Mouse (Mus musculus) ES-E14 (cell line): ENCODE measurements at regions not wholly inside any gene's neighbourhood (a gene's known extent, or its start where the extent isn't known, plus 50 kb on each side); places are given as distances from the start of the nearest gene placed in this dataset.

Experiments used
- DNase-seq: peaks from one replicate; pipeline ENCODE4 v3.0.0-alpha.2; 2013; ENCODE audit warnings: low read depth, low spot score
- H3K27ac ChIP-seq: 2 replicates; pipeline ENCODE4 v1.5.1; 2012; ENCODE audit warnings: low read depth, mild to moderate bottlenecking, low read length, moderate library complexity, mixed read lengths; ENCODE audit not compliant: poor library complexity, insufficient read depth, severe bottlenecking
- H3K36me3 ChIP-seq: 2 replicates; pipeline ENCODE4 v1.6.1; 2012; ENCODE audit warnings: mild to moderate bottlenecking, low read length, moderate library complexity, mixed read lengths; ENCODE audit not compliant: control insufficient read depth, poor library complexity, insufficient read depth, severe bottlenecking
- H3K4me1 ChIP-seq, 2 experiments: fragments of 150-350 bp in 1 of 2; sonication (generic) in 1 of 2; 2 replicates each; pipeline ENCODE4 v1.6.1; 2012; ENCODE audit warnings: low read length in 2 of 2, mild to moderate bottlenecking in 1 of 2, mixed read lengths in 1 of 2; ENCODE audit not compliant: control insufficient read depth in 2 of 2, insufficient read depth in 2 of 2, poor library complexity in 1 of 2
- H3K4me3 ChIP-seq, 2 experiments: fragments of 150-350 bp in 1 of 2; sonication (generic) in 1 of 2; 2 replicates each; pipeline ENCODE4 v1.5.1; 2012; ENCODE audit warnings: low read length in 2 of 2, low read depth in 1 of 2, mild to moderate bottlenecking in 1 of 2, mixed read lengths in 1 of 2; ENCODE audit not compliant: insufficient read depth in 1 of 2, poor library complexity in 1 of 2, severe bottlenecking in 1 of 2
- H3K9ac ChIP-seq: 2 replicates; pipeline ENCODE4 v1.6.1; 2012; ENCODE audit warnings: low read depth, mild to moderate bottlenecking, low read length, mixed read lengths; ENCODE audit not compliant: poor library complexity, insufficient read depth, severe bottlenecking
- H3K9me3 ChIP-seq: fragments of 150-350 bp; sonication (generic); 2 replicates; pipeline ENCODE4 v1.6.1; 2012; ENCODE audit warnings: low read depth, mild to moderate bottlenecking, low read length; ENCODE audit not compliant: control insufficient read depth, insufficient read depth
- CHD2 ChIP-seq: IDR thresholded peaks from 2 replicates; pipeline ENCODE4 v1.6.1; 2014; ENCODE audit warnings: mild to moderate bottlenecking, low read depth, low read length, inconsistent platforms
- HCFC1 ChIP-seq: IDR thresholded peaks from 2 replicates; pipeline ENCODE4 v1.6.1; 2012; ENCODE audit warnings: low read length, inconsistent platforms, borderline replicate concordance; ENCODE audit not compliant: insufficient read depth
- MAFK ChIP-seq: IDR thresholded peaks from 2 replicates; pipeline ENCODE4 v1.6.1; 2014; ENCODE audit warnings: mild to moderate bottlenecking, low read depth, low read length, inconsistent platforms; ENCODE audit not compliant: insufficient read depth
- ZC3H11A ChIP-seq: IDR thresholded peaks from 2 replicates; pipeline ENCODE4 v1.6.1; 2012; ENCODE audit warnings: low read depth, mild to moderate bottlenecking, inconsistent platforms, low read length, borderline replicate concordance
- ZNF384 ChIP-seq: IDR thresholded peaks from 2 replicates; pipeline ENCODE4 v1.6.1; 2012; ENCODE audit warnings: low read depth, low read length, inconsistent platforms
- in situ Hi-C, 2 experiments: fragments of 600-800 bp; cut with MboI; formaldehyde crosslinking; loops; one replicate each; pipeline ENCODE4 v1.15.1; 2025; ENCODE audit warnings: low sequenced_read_pairs in 2 of 2, inconsistent platforms in 1 of 2; ENCODE audit not compliant: unreplicated experiment in 2 of 2

- H3K9me3 ChIP-seq, result no peaks in the 10 kb centered on the region
- H3K9ac ChIP-seq, result no peak overlapping the region
- TF ChIP-seq MAFK (no peak), ZNF384 (no peak), ZC3H11A (no peak), CHD2 (no peak), HCFC1 (no peak)
Measured at GRCm38 (mm10) chr16:97679252-97679651, 68.3 kb upstream of the Tmprss2 start.

GRCm38 (mm10) chr16:97677621-97678020 lies 66.6 kb upstream of the Tmprss2 start:
- H3K4me1 ChIP-seq, result no peaks in the 10 kb centered on the region
- no peak for TF ChIP-seq ZC3H11A
- no peak for TF ChIP-seq HCFC1
- in situ Hi-C loops, result no loop called here

More at GRCm38 (mm10) chr16:97679252-97679651, 68.3 kb upstream of the Tmprss2 start:
- H3K36me3 ChIP-seq, result no peaks in the 10 kb centered on the region
- DNase-seq, result no peak
- in situ Hi-C loops, result no loop called here
- no peaks in the 10 kb centered on the region for H3K4me1 ChIP-seq
- H3K4me3 ChIP-seq, result no peak overlapping the region
- H3K27ac ChIP-seq, result no peak overlapping the region

GRCm38 (mm10) chr16:97673576-97673975 lies 62.6 kb upstream of the Tmprss2 start:
- no peak overlapping the region for H3K27ac ChIP-seq
- no peak overlapping the region for H3K9ac ChIP-seq
- in situ Hi-C loops, result no loop called here
- H3K36me3 ChIP-seq, result no peaks in the 10 kb centered on the region
- TF ChIP-seq HCFC1, result no peak
- no peak for TF ChIP-seq CHD2
- TF ChIP-seq MAFK, result no peak
- TF ChIP-seq ZC3H11A, result no peak
- TF ChIP-seq ZNF384, result no peak
- no peak for DNase-seq
- H3K4me3 ChIP-seq, result no peak overlapping the region
- no peaks in the 10 kb centered on the region for H3K9me3 ChIP-seq
- H3K4me1 ChIP-seq, result no peaks in the 10 kb centered on the region

More at GRCm38 (mm10) chr16:97677621-97678020, 66.6 kb upstream of the Tmprss2 start:
- H3K9ac ChIP-seq, result no peak overlapping the region
- no peak for DNase-seq
- no peak overlapping the region for H3K4me3 ChIP-seq
- H3K36me3 ChIP-seq, result no peaks in the 10 kb centered on the region
- no peaks in the 10 kb centered on the region for H3K9me3 ChIP-seq
- no peak overlapping the region for H3K27ac ChIP-seq

GRCm38 (mm10) chr16:97670131-97671038 lies 59.4 kb upstream of the Tmprss2 start:
- Histone ChIP-seq H3K4me3 (no peak overlapping the region), H3K4me1 (peaks cover 4 to 6% of the 10 kb centered on the region in 2 experiments; a peak in 3 of 4 replicates), H3K36me3 (no peaks in the 10 kb centered on the region), H3K27ac (no peak overlapping the region), H3K9ac (no peak overlapping the region), H3K9me3 (no peaks in the 10 kb centered on the region)
- in situ Hi-C loops, result no loop called here
- DNase-seq, result no peak
- no peak for TF ChIP-seq HCFC1
- no peak for TF ChIP-seq MAFK
- no peak for TF ChIP-seq ZC3H11A
- TF ChIP-seq ZNF384, result no peak
- no peak for TF ChIP-seq CHD2

- H3K9ac ChIP-seq, result no peak overlapping the region
- H3K27ac ChIP-seq, result no peak overlapping the region
- in situ Hi-C loops, result no loop called here
- no peak overlapping the region for H3K4me3 ChIP-seq
- no peaks in the 10 kb centered on the region for H3K9me3 ChIP-seq
- peaks cover 4 to 12% of the 10 kb centered on the region in 2 experiments; a peak in 3 of 4 replicates for H3K4me1 ChIP-seq
- no peaks in the 10 kb centered on the region for H3K36me3 ChIP-seq
- TF ChIP-seq CHD2, result no peak
- no peak for TF ChIP-seq ZC3H11A
- no peak for TF ChIP-seq ZNF384
- TF ChIP-seq MAFK, result no peak
- no peak for TF ChIP-seq HCFC1
- DNase-seq, result no peak
Measured at GRCm38 (mm10) chr16:97667536-97667935, 56.5 kb upstream of the Tmprss2 start.
